Mouse (Mus musculus) limb, embryonic 13.5 days (tissue): ENCODE measurements around the gene Igfbp1. TPM values are rescaled to one million over a fixed set of nuclear protein-coding genes. Genes with fewer than 3 reads are reported as not detected.

Experiments used
- ATAC-seq: fragments of 200-750 bp; cut with Nextera tagmentation; 2 replicates; pipeline ENCODE4 v1.8.0; 2017; ENCODE audit warnings: low read depth, moderate number of reproducible peaks, moderate TSS enrichment; ENCODE audit not compliant: low FRiP score
- H3K27ac ChIP-seq: fragments of 300-500 bp; sonication (generic); 2 replicates; pipeline ENCODE4 v1.5.1; 2015; ENCODE audit warnings: inconsistent platforms, mild to moderate bottlenecking, moderate library complexity
- H3K27me3 ChIP-seq: fragments of 300-500 bp; sonication (generic); 2 replicates; pipeline ENCODE4 v1.6.1; 2015; ENCODE audit warnings: mild to moderate bottlenecking, inconsistent platforms
- H3K36me3 ChIP-seq: fragments of 300-500 bp; sonication (generic); 2 replicates; pipeline ENCODE4 v1.6.1; 2015; ENCODE audit warnings: inconsistent platforms, mild to moderate bottlenecking, moderate library complexity
- H3K4me1 ChIP-seq: fragments of 300-500 bp; sonication (generic); 2 replicates; pipeline ENCODE4 v1.6.1; 2015; ENCODE audit warnings: inconsistent platforms
- H3K4me2 ChIP-seq: fragments of 300-500 bp; sonication (generic); replicated peaks from 2 replicates; pipeline ENCODE4 v1.6.1; 2015; ENCODE audit warnings: inconsistent platforms, mild to moderate bottlenecking, moderate library complexity
- H3K4me3 ChIP-seq: fragments of 300-500 bp; sonication (generic); 2 replicates; pipeline ENCODE4 v1.5.1; 2015; ENCODE audit warnings: moderate library complexity, mild to moderate bottlenecking, inconsistent platforms
- H3K9ac ChIP-seq: fragments of 300-500 bp; sonication (generic); 2 replicates; pipeline ENCODE4 v1.6.1; 2015; ENCODE audit warnings: mild to moderate bottlenecking, inconsistent platforms
- H3K9me3 ChIP-seq: fragments of 300-500 bp; sonication (generic); 2 replicates; pipeline ENCODE4 v1.6.1; 2016; ENCODE audit warnings: inconsistent platforms
- WGBS: fragments of 180-500 bp; shearing (Covaris S2); methylation state at CpG from one replicate; pipeline ENCODE4 v1.1.7; 2015; 5-methylcytosine and 5-hydroxymethylcytosine counted together
- polyA plus RNA-seq: library from polyadenylated mRNA; unstranded; fragments of >200 nt; fragmentation: Nextera tagmentation; extraction: Ambion mirVana; gene quantifications from 2 replicates; pipeline ENCODE4 v1.2.1, GENCODE M21; 2015

The Igfbp1 gene
- polyA plus RNA-seq, 1 experiment from 2014 or later, result 3.6 TPM

GRCm38 (mm10) chr11:7198006-7198405 lies 424 bp downstream of the Igfbp1 start:
- Histone ChIP-seq H3K9me3 (no peaks in the 10 kb centered on the region), H3K9ac (no peak overlapping the region), H3K36me3 (no peaks in the 10 kb centered on the region), H3K27ac (peak overlapping the region; percentile 52), H3K4me3 (no peak overlapping the region), H3K27me3 (no peaks in the 10 kb centered on the region), H3K4me2 (no peak overlapping the region), H3K4me1 (no peaks in the 10 kb centered on the region)
- ATAC-seq, result no peak
- WGBS, result 92% methylated on average over 19 of the region's 19 CpGs

- whole genome bisulfite sequencing, result 79% methylated on average over 10 of the region's 10 CpGs
- Histone ChIP-seq H3K4me1 (no peaks in the 10 kb centered on the region), H3K4me2 (no peak overlapping the region), H3K9me3 (no peaks in the 10 kb centered on the region), H3K9ac (no peak overlapping the region), H3K36me3 (no peaks in the 10 kb centered on the region), H3K4me3 (no peak overlapping the region), H3K27me3 (no peaks in the 10 kb centered on the region), H3K27ac (peak overlapping the region; percentile 52; the same call in 1 of the 2 replicates)
- ATAC-seq, result 0 out of 2 replicates have a peak, but pooled peaks have one; percentile 3
These were observed 1.1 kb downstream of the Igfbp1 start for GRCm38 (mm10) chr11:7198481-7199256.

- H3K27me3 ChIP-seq, result no peaks in the 10 kb centered on the region
- 53% methylated on average over 14 of the region's 14 CpGs for WGBS
These were observed 2.3 kb downstream of the Igfbp1 start for GRCm38 (mm10) chr11:7199736-7200392.

GRCm38 (mm10) chr11:7200393-7200783 lies 2.8 kb downstream of the Igfbp1 start:
- H3K4me2 ChIP-seq, result no peak overlapping the region
- no peaks in the 10 kb centered on the region for H3K36me3 ChIP-seq
- no peak overlapping the region for H3K9ac ChIP-seq
- no peaks in the 10 kb centered on the region for H3K9me3 ChIP-seq
- ATAC-seq, result no peak
- WGBS, result 81% methylated on average over 9 of the region's 9 CpGs
- H3K27me3 ChIP-seq, result no peaks in the 10 kb centered on the region
- H3K4me1 ChIP-seq, result no peaks in the 10 kb centered on the region
- H3K27ac ChIP-seq, result no peak overlapping the region
- no peak overlapping the region for H3K4me3 ChIP-seq

More at GRCm38 (mm10) chr11:7199736-7200392, 2.3 kb downstream of the Igfbp1 start:
- no peaks in the 10 kb centered on the region for H3K4me1 ChIP-seq
- H3K4me3 ChIP-seq, result no peak overlapping the region
- no peak overlapping the region for H3K9ac ChIP-seq
- no peaks in the 10 kb centered on the region for H3K36me3 ChIP-seq
- no peak overlapping the region for H3K27ac ChIP-seq
- H3K9me3 ChIP-seq, result no peaks in the 10 kb centered on the region
- no peak for ATAC-seq
- H3K4me2 ChIP-seq, result no peak overlapping the region

GRCm38 (mm10) chr11:7202206-7202605 lies 4.6 kb downstream of the Igfbp1 start:
- Histone ChIP-seq H3K4me2 (no peak overlapping the region), H3K9ac (no peak overlapping the region), H3K4me1 (no peaks in the 10 kb centered on the region), H3K4me3 (no peak overlapping the region), H3K9me3 (no peaks in the 10 kb centered on the region), H3K27ac (no peak overlapping the region), H3K27me3 (no peaks in the 10 kb centered on the region), H3K36me3 (no peaks in the 10 kb centered on the region)
- ATAC-seq, result no peak
- 49% methylated on average over 7 of the region's 7 CpGs for WGBS

GRCm38 (mm10) chr11:7203846-7204245 lies 6.3 kb downstream of the Igfbp1 start:
- 80% methylated on average over 9 of the region's 9 CpGs for WGBS
- Histone ChIP-seq H3K27ac (no peak overlapping the region), H3K9ac (no peak overlapping the region), H3K4me1 (no peaks in the 10 kb centered on the region), H3K4me2 (no peak overlapping the region), H3K27me3 (no peaks in the 10 kb centered on the region), H3K4me3 (no peak overlapping the region), H3K9me3 (no peaks in the 10 kb centered on the region), H3K36me3 (peaks cover 8% of the 10 kb centered on the region)
- no peak for ATAC-seq

GRCm38 (mm10) chr11:7210343-7210742 lies 12.8 kb downstream of the Igfbp1 start:
- Histone ChIP-seq H3K27ac (no peak overlapping the region), H3K9ac (no peak overlapping the region), H3K36me3 (peaks cover 18% of the 10 kb centered on the region), H3K9me3 (no peaks in the 10 kb centered on the region), H3K4me3 (peak overlapping the region; percentile 33), H3K4me1 (peaks cover 31% of the 10 kb centered on the region), H3K27me3 (peaks cover 45% of the 10 kb centered on the region), H3K4me2 (peak overlapping the region; percentile 54)
- 11% methylated on average over 6 of the region's 6 CpGs for WGBS
- peak; percentile 24; the same call in 1 of the 2 replicates for ATAC-seq

GRCm38 (mm10) chr11:7211211-7211610 lies 13.6 kb downstream of the Igfbp1 start:
- Histone ChIP-seq H3K4me2 (peak overlapping the region; percentile 54), H3K4me3 (peak overlapping the region; percentile 33), H3K27ac (no peak overlapping the region), H3K9ac (peak overlapping the region; percentile 40; the same call in 1 of the 2 replicates), H3K9me3 (no peaks in the 10 kb centered on the region), H3K36me3 (peaks cover 18% of the 10 kb centered on the region), H3K27me3 (peaks cover 47% of the 10 kb centered on the region), H3K4me1 (peaks cover 31% of the 10 kb centered on the region)
- 7% methylated on average over 9 of the region's 9 CpGs for WGBS
- ATAC-seq, result no peak

- Histone ChIP-seq H3K36me3 (peaks cover 18% of the 10 kb centered on the region), H3K9ac (peak overlapping the region; percentile 66), H3K4me2 (peak overlapping the region; percentile 93), H3K4me3 (peak overlapping the region; percentile 68), H3K4me1 (peaks cover 31% of the 10 kb centered on the region), H3K9me3 (no peaks in the 10 kb centered on the region), H3K27ac (peak overlapping the region; percentile 48; the same call in 1 of the 2 replicates), H3K27me3 (peaks cover 54% of the 10 kb centered on the region)
- WGBS, result 11% methylated on average over 17 of the region's 17 CpGs
- ATAC-seq, result no peak
These were observed 14.7 kb downstream of the Igfbp1 start for GRCm38 (mm10) chr11:7212126-7212798.

GRCm38 (mm10) chr11:7213161-7213500 lies 15.5 kb downstream of the Igfbp1 start:
- 2% methylated on average over 19 of the region's 19 CpGs for WGBS
- Histone ChIP-seq H3K27me3 (peaks cover 54% of the 10 kb centered on the region), H3K36me3 (peaks cover 16% of the 10 kb centered on the region), H3K9me3 (no peaks in the 10 kb centered on the region), H3K4me3 (peak overlapping the region; percentile 68), H3K27ac (peak overlapping the region; percentile 49; the same call in 1 of the 2 replicates), H3K4me2 (peak overlapping the region; percentile 93), H3K4me1 (peaks cover 31% of the 10 kb centered on the region), H3K9ac (peak overlapping the region; percentile 66)
- ATAC-seq, result no peak; the same call in 1 of the 2 replicates

GRCm38 (mm10) chr11:7213501-7214341 lies 16.1 kb downstream of the Igfbp1 start, which contains the start of gene Igfbp3:
TSS of gene Igfbp3 (minus strand) at chr11:7213923.
- peak within 1 kb of the TSS; percentile 66 for H3K9ac ChIP-seq
- peak; percentile 78 for ATAC-seq
- no peaks in the 10 kb centered on the region for H3K9me3 ChIP-seq
- peak within 1 kb of the TSS; percentile 68 for H3K4me3 ChIP-seq
- peaks cover 54% of the 10 kb centered on the region for H3K27me3 ChIP-seq
- under 1% methylated on average over 81 of the region's 104 CpGs for WGBS
- peaks cover 31% of the 10 kb centered on the region for H3K4me1 ChIP-seq
- H3K36me3 ChIP-seq, result peaks cover 11% of the 10 kb centered on the region
- peak within 1 kb of the TSS; percentile 49; the same call in 1 of the 2 replicates for H3K27ac ChIP-seq
- H3K4me2 ChIP-seq, result peak within 1 kb of the TSS; percentile 93
